Mouse (Mus musculus) macrophage (primary cell): ENCODE measurements around the gene A030005K14Rik. TPM values are rescaled to one million over a fixed set of nuclear protein-coding genes. Genes with fewer than 3 reads are reported as not detected.

ENCODE experiments used
- polyA plus RNA-seq: library from polyadenylated mRNA; stranded (reverse); fragments of 250-400 nt; gene quantifications from 3 replicates; pipeline ENCODE4 v1.2.4, GENCODE M21; 2018; ENCODE audit warnings: inconsistent platforms

Gene A030005K14Rik
- polyA plus RNA-seq, 1 experiment from 2014 or later = not detected

Other genes with a start within 250 kb of the A030005K14Rik start
- 27.2 to 65.1 TPM (median 30.0 TPM) in 3 replicates for gene Agfg1, start 219.9 kb downstream of the A030005K14Rik start, polyA plus RNA-seq
- not detected in 3 replicates for gene A030005L19Rik, start 146.1 kb downstream of the A030005K14Rik start, polyA plus RNA-seq
- gene A030014E15Rik, start 134.5 kb downstream of the A030005K14Rik start, polyA plus RNA-seq = not detected in 3 replicates
- gene Gm6217, start 128.0 kb downstream of the A030005K14Rik start, polyA plus RNA-seq = not detected in 3 replicates
- not detected in 3 replicates for gene A030003K21Rik, start 116.0 kb downstream of the A030005K14Rik start, polyA plus RNA-seq
- gene Gm7544, start 103.4 kb downstream of the A030005K14Rik start, polyA plus RNA-seq = not detected in 3 replicates
- not detected in 3 replicates for gene Gm47955, start 99.1 kb downstream of the A030005K14Rik start, polyA plus RNA-seq
- gene Gm47959, start 58.8 kb downstream of the A030005K14Rik start, polyA plus RNA-seq = not detected in 3 replicates
- gene Slc19a3, start 20.9 kb downstream of the A030005K14Rik start, polyA plus RNA-seq = not detected in 3 replicates
- gene Krtap28-10, start 16.9 kb downstream of the A030005K14Rik start, polyA plus RNA-seq = not detected in 3 replicates
- not detected in 3 replicates for gene Gm47969, start 14.4 kb downstream of the A030005K14Rik start, polyA plus RNA-seq
- not detected in 3 replicates for gene Krtap28-13, start 1.6 kb upstream of the A030005K14Rik start, polyA plus RNA-seq
- not detected in 3 replicates for gene Ccl20, start 57.4 kb upstream of the A030005K14Rik start, polyA plus RNA-seq
- not detected in 3 replicates for gene Daw1, start 100.4 kb upstream of the A030005K14Rik start, polyA plus RNA-seq